Mouse (Mus musculus): ENCODE measurements around the gene Narfl.

The Narfl gene

DNA sequence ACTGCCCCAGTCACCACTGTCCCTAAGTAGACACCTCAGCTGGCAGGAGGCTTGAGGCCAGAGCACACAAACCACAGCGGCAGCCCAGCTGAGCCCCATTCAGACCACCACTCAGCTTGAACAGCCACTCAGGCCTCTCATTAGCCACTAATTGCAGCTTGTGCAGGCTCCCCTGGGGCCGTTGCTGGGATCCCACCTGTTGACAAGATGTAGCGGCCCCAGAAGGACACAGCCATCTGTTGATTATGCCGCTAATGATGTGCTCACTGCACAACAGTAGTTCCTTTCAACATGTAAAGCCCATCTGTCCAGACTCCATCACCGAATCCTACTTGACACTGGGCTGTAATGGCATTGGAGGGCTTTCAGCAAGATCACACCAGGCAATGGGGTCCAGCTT lies 7.7 kb upstream of the Narfl start:
- DNase-seq, result no peak

DNA sequence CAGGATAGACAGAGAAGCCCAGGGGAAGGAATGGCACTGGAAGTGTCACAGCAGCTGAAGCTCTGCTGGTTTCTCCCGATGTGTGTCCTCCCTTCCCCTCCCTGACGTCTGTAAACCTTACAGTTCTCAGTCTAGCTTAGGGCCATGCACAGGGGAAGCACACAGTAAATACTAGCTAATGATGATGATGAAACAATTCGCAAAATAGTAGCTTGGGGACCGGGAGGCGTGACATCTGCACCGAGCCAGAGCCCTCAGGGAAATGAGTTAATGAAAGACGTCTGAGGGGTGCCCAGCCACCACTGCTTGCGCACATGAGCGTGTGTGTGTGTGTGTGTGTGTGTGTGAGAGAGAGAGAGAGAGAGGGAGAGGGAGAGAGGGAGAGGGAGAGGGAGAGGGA lies 4.2 kb upstream of the Narfl start:
- no peak for DNase-seq

GRCm38 (mm10) chr17:25775318-25776062 lies 1.9 kb downstream of the Narfl start:
- DNase-seq, result no peak

- DNase-seq, result no peak
These were observed 4.4 kb downstream of the Narfl start for GRCm38 (mm10) chr17:25777948-25778347.

DNA sequence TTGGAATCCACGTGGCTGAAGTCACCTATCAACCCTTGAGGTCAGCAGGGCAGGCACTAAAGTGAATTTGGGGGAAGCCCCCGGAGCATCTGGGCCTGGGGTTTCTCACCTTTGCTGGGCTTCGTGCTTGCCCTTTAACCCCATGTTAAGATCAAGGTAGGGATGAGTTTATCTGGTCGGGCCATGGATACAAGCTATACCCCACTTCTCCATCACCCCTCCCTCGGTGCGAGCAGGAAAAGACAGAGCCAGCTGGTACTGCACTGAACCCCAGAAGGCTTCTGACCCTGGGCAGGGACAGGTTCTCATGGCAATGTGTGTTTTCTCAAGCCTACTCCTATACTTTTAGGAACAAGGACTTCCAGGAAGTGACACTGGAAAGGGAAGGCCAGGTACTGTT lies 7.8 kb downstream of the Narfl start:
- DNase-seq, result no peak

DNA sequence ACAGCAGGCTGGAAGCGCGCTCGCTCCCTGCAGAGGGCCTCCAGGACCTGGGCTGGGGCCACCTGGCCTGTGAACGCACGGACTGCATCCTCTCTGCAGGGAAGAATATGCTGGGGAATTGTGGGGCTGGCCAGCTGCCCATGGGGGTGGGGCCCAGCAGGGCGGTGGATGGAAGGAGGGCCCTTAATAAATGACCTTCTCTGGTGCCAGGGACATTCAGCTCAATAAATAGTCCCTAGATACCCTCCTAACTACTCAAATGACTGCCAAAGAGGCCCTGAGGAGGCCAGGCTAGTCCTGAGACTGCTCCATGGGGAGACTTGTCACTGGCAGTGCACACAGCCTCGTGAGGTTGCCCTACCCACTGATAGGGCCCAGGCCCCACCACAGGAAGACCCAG lies 9.5 kb downstream of the Narfl start:
- DNase-seq, result no peak

GRCm38 (mm10) chr17:25783861-25784574 lies 10.4 kb downstream of the Narfl start:
- DNase-seq, result no peak

DNA sequence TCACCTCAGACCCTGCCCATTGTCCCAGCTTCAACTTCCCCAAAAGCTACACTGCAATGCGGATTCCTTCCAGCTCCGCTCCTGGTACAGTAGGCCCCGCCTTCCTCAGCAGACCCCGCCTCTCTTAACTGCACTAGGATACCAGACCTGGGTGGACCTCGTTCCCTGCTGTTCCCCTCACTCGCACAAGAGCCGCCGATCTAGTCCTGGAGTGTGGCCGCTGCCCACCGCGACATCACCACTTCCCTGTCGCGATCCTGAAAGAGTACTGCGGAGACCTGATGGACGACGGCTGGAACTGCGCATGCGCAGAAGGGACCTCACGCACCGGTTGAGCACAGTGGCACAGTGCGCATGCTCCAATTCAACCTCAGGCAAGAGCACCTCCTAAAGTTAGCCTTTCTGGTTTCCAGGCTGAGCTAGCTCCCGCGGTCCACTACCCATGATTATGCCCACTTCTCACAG lies 11.7 kb downstream of the Narfl start, which contains the start of gene Haghl:
Haghl (minus strand) TSS at position 393 of the 465 bp plus-strand sequence.
- peak; percentile 87 to 94 for DNase-seq

DNA sequence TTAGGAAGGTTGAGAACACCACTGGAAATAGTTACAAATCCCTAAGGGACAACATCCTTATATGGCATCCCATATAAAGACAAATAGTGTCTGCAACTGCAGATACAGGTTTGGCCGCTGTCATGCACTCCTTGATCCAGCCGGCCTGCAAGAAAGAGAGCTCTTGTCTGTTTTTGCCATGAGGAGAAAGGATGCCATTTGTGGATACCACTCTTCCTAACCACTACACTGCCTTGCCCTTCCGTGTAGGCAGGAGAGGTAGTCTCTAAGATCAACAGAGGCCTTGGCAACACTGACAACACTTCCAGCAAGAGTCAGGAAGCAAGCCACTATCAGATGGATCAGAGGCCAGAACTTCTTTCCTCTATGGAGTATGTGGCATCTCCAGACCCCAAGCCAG lies 12.7 kb downstream of the Narfl start, which contains the start of gene Ccdc78:
Ccdc78 (plus strand) TSS at position 301 of the 400 bp plus-strand sequence.
- no peak for DNase-seq

DNA sequence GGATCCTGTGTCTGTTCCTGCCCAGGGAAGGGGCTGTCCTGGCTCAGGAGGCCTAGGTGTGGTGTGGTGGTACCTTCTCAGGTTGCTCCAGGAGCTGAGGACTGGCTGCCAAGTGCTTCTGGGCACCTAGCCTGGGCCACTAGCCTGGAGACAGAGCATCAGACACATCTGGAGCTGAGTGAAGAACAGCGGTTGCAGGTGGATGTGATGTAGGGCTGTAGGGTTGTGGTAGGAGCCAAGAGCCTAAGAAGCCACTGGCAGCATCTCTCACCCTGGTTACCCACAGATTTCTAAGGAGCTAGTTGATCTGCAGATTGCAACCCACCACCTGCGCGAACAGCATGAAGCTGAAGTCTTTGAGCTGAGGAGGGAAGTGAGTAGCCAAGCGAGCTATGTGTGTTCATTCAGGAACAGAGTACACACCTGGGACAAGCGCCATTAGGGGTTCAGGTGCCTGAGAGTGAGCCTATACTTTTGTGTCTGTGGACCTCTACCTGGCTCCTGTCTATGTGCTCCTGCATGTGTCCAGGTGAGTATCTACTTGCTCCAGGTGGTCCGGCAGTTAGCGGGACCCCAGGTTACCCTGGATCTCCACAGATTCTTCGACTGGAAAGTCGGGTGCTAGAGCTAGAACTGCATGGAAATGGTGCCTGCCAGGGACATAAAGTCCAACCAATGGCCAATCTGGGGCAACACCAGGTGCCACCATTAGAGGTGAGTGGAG lies 13.4 kb downstream of the Narfl start:
- no peak for DNase-seq

GRCm38 (mm10) chr17:25791320-25791842 lies 17.8 kb downstream of the Narfl start:
- no peak for DNase-seq

GRCm38 (mm10) chr17:25791843-25792527 lies 18.4 kb downstream of the Narfl start:
- peak; percentile 71 to 89 for DNase-seq

DNA sequence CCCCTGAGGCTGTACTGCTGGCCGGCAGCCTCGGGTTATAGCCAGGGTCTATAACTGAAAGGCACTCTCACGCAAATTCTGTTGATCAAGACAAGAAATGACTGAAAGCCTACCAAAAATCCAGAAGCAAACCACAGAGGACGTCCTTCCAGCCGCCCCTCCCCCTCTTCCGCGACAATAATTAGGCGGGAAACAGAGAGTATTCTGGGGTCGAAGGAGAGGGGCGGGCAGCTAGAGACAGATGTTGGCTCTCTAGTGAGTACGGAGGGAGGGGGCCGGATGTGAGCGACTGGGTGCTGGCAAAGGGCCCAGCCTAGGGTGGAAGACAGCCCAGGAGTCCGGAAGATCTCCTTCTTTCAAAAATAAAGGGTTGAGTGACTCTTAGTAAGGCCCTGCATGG lies 19.0 kb downstream of the Narfl start, which contains the start of gene Fam173a:
Fam173a (minus strand) TSS at position 287 of the 400 bp plus-strand sequence.
- peak; percentile 67 to 73 for DNase-seq

DNA sequence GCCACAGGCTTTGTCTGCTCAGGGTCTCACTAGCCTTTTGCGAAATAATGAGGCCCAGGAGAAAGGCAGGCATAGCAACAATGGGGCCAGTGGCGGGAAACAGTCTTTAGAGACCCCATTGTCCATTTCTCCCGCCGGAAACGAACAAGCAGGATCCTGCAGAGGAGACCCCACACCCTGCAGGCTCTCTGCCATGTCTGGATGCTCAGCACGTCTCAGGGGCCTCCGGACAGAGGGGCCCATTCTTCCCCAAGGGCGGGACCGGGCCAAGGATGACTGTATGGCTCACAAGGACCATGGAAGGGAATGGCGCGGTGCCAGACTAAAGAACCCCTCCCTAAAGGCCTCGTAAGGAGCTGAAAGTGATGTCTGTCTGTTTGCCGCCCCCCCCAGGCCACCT lies 20.6 kb downstream of the Narfl start:
- no peak for DNase-seq

DNA sequence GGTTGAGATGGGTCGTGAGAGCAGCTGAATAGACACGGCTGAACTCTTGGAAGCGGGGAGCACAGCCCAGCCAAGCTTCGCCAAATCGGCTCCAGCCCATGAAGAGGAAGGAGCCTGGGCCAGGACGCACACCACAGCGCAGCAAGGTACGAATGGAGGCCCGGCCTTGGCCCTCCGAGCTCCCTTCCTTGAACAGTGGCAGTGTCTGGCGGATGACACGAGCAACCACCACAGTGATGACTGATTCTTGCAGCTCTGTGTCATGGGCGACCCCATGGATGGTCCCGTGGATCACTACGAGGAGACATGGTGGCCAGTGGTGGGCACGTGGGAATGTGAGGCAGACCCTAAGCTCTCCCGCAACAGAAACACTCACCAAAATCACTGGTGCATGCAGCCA lies 21.4 kb downstream of the Narfl start:
- no peak for DNase-seq

DNA sequence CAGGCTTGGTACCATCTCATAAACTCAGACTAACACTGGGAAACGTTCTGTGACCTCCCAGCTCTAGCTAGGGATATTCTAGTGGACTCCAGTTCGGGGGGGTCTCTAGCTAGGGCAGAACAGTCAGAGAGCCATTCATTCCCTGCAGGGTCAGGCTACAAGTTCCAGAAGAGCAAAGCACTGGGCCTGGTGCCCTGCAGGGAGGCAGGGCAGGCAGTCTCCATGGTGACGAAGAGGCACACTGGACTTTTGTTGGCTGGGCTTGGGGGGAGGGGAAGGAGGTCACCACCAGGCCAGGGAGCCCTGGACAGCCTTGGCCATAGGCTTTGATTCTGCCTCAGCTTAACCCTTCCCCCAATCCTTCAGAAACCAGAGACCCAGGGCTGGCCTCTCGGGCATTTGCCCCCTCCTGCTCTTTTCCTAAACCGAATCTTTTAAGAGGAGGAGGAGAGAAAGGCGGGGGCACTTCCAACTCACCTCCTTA lies 22.1 kb downstream of the Narfl start, which contains the start of gene AC134908.4:
AC134908.4 (minus strand) TSS at position 51 of the 484 bp plus-strand sequence.
- no peak for DNase-seq

DNA sequence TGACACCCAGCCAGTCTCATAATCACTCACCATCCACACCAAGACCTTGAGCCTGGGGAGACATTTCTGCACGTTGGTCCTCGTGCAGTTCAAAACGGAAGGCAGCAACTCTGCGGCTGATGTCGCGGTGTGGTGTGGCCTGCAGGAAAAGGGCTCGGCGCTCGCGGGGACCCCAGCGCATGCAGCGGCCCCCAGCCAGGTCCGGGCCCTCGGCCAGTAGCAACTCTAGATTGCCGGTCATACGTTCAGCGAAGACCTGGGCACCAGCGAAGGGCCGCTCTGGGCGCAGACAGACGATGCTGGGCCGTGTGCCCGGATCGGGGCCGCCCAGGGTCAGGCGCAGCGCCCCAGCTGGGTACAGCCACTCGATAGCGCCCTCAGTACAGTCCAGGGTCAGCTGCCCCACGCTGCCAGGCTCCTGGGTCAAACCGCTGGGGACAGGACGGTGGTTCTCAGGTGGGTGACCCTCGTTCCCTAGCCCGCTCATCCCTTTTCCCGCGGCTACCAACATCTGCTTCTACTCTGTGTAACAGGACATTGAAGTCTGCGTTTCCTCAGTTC lies 22.7 kb downstream of the Narfl start:
- DNase-seq, result peak in 1 of 2 experiments; percentile 26

GRCm38 (mm10) chr17:25796951-25797369 lies 23.4 kb downstream of the Narfl start, which contains the start of gene Metrn:
Metrn (minus strand) TSS chr17:25797136.
- DNase-seq, result peak; percentile 74 to 89

DNA sequence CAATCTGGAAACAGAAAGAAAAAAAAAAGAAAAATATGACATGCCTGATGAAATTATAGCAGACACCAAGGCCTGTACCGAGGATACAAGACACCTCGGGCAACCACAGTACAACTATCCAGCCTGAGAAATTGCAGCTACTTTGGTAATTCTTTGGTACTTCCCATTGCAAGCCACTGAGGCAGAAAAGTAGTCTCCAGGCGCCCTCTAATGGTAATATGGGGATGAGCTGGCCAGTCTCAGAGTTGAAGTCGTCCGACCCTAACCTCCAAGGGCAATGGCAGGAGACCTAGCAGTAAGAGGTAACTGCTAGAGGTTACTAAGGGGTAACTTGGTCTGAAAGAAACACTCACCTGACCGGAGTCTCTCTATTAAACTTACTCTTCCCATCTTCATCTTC lies 27.5 kb downstream of the Narfl start:
- DNase-seq, result peak; percentile 49 to 57

DNA sequence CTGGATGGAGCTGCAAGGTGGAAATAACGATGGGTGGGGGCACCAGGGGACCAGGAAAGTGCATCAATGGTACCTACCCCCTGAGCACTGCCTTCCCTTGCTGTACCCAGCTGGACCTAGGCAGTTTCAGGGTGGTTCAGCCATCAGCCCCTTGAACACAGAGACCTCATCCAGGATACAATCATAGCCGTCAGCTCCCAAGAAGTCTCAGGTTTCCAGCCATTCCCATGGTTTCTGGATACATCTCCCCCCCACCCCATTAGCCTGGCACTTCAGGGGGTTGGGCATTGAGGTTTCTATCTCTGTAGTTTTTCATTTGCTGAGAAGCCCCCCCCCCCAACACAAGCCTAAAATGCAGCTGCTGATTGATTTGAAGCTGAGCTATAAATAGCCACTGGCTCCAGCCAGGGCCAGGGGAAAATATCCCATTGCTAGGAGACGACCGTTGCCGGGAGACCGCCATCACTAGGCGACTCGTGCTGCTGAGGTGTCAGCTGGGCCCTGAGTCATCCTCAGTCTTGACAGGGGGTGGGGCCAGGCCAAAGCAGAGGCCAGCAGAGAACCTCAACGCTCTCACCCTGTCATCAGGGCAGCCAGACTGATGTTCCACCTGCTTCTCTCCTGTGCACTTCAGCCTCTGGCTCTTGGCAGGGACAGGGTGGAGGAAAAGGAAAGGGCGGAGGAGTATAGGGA lies 29.4 kb downstream of the Narfl start:
- no peak for DNase-seq

- DNase-seq, result no peak
These were observed 32.9 kb downstream of the Narfl start for GRCm38 (mm10) chr17:25806507-25806906.
